Mouse (Mus musculus): ENCODE measurements around the gene Tenm3. TPM values are rescaled to one million over a fixed set of nuclear protein-coding genes. Genes with fewer than 3 reads are reported as not detected.

The Tenm3 gene
- total RNA-seq, 1 experiment from 2014 or later, result not detected

DNA sequence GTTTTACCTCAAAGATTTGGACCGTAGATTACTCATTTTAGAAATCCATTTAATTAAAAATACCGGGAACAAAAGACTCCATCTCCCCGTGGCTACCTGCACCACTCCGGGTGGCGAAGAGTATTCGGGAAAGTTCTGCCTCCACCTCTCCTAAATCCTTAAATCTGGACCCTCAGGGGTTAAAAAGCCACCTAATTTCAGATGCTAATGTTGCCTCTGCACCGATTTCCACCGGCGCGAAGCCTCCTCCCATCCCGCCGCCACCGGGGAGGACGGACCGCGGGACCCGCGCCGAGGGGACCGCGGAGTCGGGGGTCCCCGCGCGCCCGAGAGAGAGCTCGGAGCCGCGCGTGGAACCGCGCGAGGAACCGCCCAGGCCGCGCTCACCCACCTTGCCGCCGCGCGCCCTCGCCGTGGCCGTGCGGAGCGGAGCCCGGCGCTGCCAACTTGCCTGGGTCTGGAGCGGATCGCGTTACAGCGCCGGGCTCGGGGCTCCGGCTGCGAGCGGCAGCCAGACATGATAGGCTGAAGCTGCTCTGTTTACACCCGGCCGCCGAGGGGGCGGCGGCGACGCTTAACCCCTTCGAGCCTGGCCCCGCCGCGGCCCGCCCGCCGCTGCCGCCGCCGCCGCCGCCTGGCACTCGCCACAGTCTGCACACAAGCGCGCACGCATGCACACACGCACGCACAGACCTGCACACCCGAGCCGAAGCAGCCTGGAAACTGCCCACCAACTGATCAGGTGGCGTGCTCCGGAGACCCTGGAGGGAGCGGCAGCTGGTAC is 288.8 kb downstream of the Tenm3 start:
- no peak for ATAC-seq (ENCODE audit: extremely low read depth, insufficient number of reproducible peaks, low FRiP score, poor library complexity, severe bottlenecking)

DNA sequence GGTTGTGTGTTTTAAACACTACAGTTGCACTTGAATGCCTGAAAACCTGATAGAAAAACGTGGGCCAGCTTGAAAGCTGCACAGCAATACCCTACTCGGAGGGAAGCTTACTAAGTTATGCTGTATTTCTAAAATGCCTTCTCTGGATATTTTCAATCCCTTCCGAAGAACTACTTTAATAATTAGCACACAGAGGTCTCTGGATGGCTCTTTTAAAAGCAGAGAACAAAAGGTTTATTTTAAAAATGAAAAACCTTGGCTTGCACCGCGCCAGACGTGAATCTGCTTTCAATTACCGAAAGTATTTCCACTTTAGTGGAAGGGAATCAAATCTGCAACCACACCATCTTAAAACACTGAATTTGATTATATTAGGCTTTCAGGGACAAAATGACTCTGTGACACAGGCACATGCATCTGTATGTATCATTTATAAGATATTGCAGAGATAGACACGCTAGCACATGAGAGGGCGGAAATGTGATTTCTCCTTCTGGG is 289.9 kb downstream of the Tenm3 start:
- ATAC-seq (ENCODE audit: extremely low read depth, insufficient number of reproducible peaks, low FRiP score, poor library complexity, severe bottlenecking), result no peak

DNA sequence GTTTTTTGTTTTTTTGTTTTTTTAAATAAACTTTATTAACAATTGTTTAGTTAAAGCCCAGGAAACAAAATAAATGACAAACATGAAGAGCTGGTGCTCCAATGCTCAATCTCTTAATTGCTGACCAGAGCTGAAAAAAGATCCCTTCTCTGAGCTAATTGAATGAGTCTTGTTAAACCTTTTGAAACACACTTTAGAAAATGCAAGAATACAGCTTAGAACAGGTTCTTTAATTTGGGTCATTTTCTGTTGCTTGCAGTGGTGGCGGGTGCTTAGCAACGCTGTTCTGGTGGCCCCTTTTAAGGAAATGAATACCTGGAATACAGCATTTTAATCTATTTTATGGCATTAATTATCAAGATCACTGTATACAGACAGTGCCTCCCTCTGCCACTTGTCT is 291.4 kb downstream of the Tenm3 start:
- ATAC-seq (ENCODE audit: extremely low read depth, insufficient number of reproducible peaks, low FRiP score, poor library complexity, severe bottlenecking), result no peak

GRCm38 (mm10) chr8:48551370-48551769 is 292.4 kb downstream of the Tenm3 start:
- ATAC-seq (ENCODE audit: extremely low read depth, insufficient number of reproducible peaks, low FRiP score, poor library complexity, severe bottlenecking), result no peak

DNA sequence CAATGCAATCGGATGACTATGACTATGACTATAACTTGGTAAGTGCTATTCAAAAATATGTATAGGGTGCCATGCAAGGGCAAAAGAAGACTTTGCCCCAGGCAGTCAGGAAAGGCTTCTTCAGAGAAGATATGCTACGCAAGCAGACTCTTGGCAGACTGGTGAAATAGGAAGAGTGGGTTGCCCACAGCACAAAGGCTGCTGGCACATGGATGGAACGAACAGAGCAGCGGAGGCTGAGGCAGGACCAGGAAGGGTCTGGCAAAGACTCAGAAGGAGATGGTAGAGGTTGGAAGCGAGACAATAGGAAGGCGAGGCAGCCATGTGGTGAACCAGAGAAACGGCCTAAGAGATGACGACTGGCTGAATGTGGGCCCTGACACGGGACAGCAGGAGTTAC is 294.8 kb downstream of the Tenm3 start:
- no peak for ATAC-seq (ENCODE audit: extremely low read depth, insufficient number of reproducible peaks, low FRiP score, poor library complexity, severe bottlenecking)

GRCm38 (mm10) chr8:48545631-48546030 is 298.1 kb downstream of the Tenm3 start:
- no peak for ATAC-seq (ENCODE audit: extremely low read depth, insufficient number of reproducible peaks, low FRiP score, poor library complexity, severe bottlenecking)

GRCm38 (mm10) chr8:48544840-48545239 is 298.9 kb downstream of the Tenm3 start:
- ATAC-seq (ENCODE audit: extremely low read depth, insufficient number of reproducible peaks, low FRiP score, poor library complexity, severe bottlenecking), result no peak

GRCm38 (mm10) chr8:48542141-48542540 is 301.6 kb downstream of the Tenm3 start:
- ATAC-seq (ENCODE audit: extremely low read depth, insufficient number of reproducible peaks, low FRiP score, poor library complexity, severe bottlenecking), result no peak

- no peak for ATAC-seq (ENCODE audit: extremely low read depth, insufficient number of reproducible peaks, low FRiP score, poor library complexity, severe bottlenecking)
Measured at GRCm38 (mm10) chr8:48540894-48541293, 302.9 kb downstream of the Tenm3 start.

- no peak for ATAC-seq (ENCODE audit: extremely low read depth, insufficient number of reproducible peaks, low FRiP score, poor library complexity, severe bottlenecking)
Measured at GRCm38 (mm10) chr8:48535833-48536232, 307.9 kb downstream of the Tenm3 start.

- no peak for ATAC-seq (ENCODE audit: extremely low read depth, insufficient number of reproducible peaks, low FRiP score, poor library complexity, severe bottlenecking)
Measured at GRCm38 (mm10) chr8:48531795-48532194, 312.0 kb downstream of the Tenm3 start.

- no peak for ATAC-seq (ENCODE audit: extremely low read depth, insufficient number of reproducible peaks, low FRiP score, poor library complexity, severe bottlenecking)
Measured at GRCm38 (mm10) chr8:48530916-48531570, 312.7 kb downstream of the Tenm3 start.

- no peak for ATAC-seq (ENCODE audit: extremely low read depth, insufficient number of reproducible peaks, low FRiP score, poor library complexity, severe bottlenecking)
Measured at GRCm38 (mm10) chr8:48527418-48527817, 316.3 kb downstream of the Tenm3 start.

- no peak for ATAC-seq (ENCODE audit: extremely low read depth, insufficient number of reproducible peaks, low FRiP score, poor library complexity, severe bottlenecking)
Measured at GRCm38 (mm10) chr8:48522536-48523123, 321.1 kb downstream of the Tenm3 start.

DNA sequence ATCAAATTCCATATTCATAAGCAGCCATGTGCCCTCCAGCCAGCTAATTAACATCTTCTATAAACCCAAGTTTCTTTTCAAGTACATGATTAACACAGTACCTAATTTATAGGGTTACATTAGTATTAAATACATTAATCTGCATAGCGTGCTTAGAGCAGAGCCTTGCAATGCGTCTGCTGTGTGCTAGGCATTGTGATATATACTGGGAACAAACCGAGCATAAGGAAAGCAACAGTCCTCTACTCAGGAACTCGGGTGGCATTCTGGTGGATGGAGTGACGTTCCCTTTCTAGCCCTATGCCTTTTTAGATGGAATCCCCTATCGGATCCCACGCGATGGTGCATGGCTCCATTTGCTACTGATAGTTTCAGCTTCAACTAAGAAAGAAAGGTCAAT is 321.7 kb downstream of the Tenm3 start:
- no peak for ATAC-seq (ENCODE audit: extremely low read depth, insufficient number of reproducible peaks, low FRiP score, poor library complexity, severe bottlenecking)

- no peak for ATAC-seq (ENCODE audit: extremely low read depth, insufficient number of reproducible peaks, low FRiP score, poor library complexity, severe bottlenecking)
Measured at GRCm38 (mm10) chr8:48517431-48517830, 326.3 kb downstream of the Tenm3 start.

GRCm38 (mm10) chr8:48514230-48514629 is 329.5 kb downstream of the Tenm3 start:
- ATAC-seq (ENCODE audit: extremely low read depth, insufficient number of reproducible peaks, low FRiP score, poor library complexity, severe bottlenecking), result no peak

- ATAC-seq (ENCODE audit: extremely low read depth, insufficient number of reproducible peaks, low FRiP score, poor library complexity, severe bottlenecking), result no peak
Measured at GRCm38 (mm10) chr8:48513801-48514200, 329.9 kb downstream of the Tenm3 start.

DNA sequence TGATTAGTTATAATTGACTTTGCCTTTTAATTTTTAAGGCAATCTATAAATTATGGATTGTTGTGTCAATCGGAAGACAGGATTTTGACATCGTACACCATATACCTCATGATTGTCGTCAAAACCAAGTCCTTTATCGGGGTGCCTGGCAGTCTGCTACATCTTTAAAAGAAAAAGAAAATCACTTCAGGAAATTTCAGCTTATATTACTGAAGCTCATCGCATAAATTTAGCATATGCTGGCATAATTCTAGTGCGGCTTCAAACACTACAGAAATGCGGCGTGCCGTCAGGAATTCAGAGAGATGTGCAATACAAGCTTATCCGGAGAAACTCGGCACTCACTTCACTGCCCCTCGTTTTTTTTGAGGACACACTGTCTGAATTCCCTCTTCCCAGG is 332.2 kb downstream of the Tenm3 start:
- no peak for ATAC-seq (ENCODE audit: extremely low read depth, insufficient number of reproducible peaks, low FRiP score, poor library complexity, severe bottlenecking)

GRCm38 (mm10) chr8:48511137-48511536 is 332.6 kb downstream of the Tenm3 start:
- no peak for ATAC-seq (ENCODE audit: extremely low read depth, insufficient number of reproducible peaks, low FRiP score, poor library complexity, severe bottlenecking)
